Mouse (Mus musculus) G1E (cell line): ENCODE data around the gene Spats2.

Experiments used
- CTCF ChIP-seq: IDR thresholded peaks from 2 replicates; pipeline ENCODE4 v1.5.1; 2012; ENCODE audit warnings: low read depth, low read length, inconsistent platforms, mixed read lengths
- GATA1 ChIP-seq: IDR thresholded peaks from 2 replicates; pipeline ENCODE4 v1.6.1; 2012; ENCODE audit warnings: borderline replicate concordance, low read length, inconsistent platforms, mixed read lengths
- POLR2AphosphoS5 ChIP-seq: IDR thresholded peaks from 2 replicates; pipeline ENCODE4 v1.6.1; 2012; ENCODE audit warnings: low read depth, low read length, inconsistent platforms; ENCODE audit not compliant: insufficient replicate concordance

DNA sequence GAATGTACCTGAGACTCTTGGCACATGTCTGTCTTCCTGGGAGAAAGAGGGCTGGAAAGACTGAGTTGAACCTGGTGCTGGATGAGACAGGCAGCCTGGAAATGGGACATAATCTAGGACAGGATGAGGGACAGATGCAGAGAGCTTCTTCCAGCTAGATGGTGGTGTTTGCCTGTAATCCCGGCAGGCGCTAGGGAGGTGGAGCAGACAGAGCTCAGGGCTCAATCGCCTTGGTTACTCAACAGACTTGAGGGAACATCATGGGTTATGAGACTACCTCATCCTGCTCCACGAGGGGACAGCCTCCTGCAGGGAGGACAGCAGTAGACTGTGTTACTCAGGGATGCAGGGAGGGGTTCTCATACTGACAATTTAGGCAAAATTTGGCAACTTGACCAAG is 115.5 kb downstream of the Spats2 start:
- TF ChIP-seq CTCF (no peak), GATA1 (no peak), POLR2AphosphoS5 (no peak)
